Mouse (Mus musculus) adrenal gland, adult 8-10 months (tissue): ENCODE results near the gene Prpf4b. TPM values are rescaled to one million over a fixed set of nuclear protein-coding genes. Genes with fewer than 3 reads are reported as not detected.
"Not testable (repeated sequence)": the region's sequence is repeated elsewhere in the genome, so short reads cannot be mapped to it uniquely, and the experiment has no call there.

Experiments used
- DNase-seq: peaks from one replicate; pipeline ENCODE4 v3.0.0; 2022
- total RNA-seq, 4 experiments: library from RNA; stranded (reverse); gene quantifications; 2 replicates each; pipeline ENCODE4 v1.2.4; 2022

The Prpf4b gene
- 100 to 1,000 TPM in 1 of 4 experiments, 10 to 100 TPM in 3; 76.6 to 118 (median 85.6) TPM for total RNA-seq

DNA sequence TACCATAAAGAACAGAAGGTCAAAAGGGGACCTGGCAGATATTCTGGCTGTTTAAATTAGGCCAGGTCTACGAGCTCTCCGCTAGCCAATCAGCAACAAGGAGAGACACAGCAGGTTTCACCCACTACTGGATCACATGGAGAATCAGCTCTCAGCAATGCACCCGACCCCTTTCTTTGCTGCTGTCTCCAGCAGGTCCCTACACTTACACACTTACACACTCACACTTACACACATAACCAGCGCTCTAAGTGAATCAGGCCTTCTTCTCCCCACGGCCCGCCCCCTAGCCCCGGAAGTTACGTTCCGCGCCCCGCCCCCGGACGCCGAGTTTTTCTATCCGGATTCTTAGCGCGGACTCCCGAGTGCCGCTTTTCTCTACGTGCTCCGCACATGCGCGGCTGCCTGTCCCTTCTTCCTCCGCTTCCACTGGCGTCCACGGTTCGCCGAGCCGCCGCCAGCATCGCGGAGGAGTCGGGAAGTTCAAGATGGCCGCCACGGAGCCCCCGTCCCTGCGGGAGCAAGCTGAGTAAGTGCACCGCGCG lies at the start of gene Prpf4b:
TSS of gene Prpf4b (plus strand) at position 137 of the 545 bp plus-strand sequence.
- DNase-seq, result peak; percentile 89

DNA sequence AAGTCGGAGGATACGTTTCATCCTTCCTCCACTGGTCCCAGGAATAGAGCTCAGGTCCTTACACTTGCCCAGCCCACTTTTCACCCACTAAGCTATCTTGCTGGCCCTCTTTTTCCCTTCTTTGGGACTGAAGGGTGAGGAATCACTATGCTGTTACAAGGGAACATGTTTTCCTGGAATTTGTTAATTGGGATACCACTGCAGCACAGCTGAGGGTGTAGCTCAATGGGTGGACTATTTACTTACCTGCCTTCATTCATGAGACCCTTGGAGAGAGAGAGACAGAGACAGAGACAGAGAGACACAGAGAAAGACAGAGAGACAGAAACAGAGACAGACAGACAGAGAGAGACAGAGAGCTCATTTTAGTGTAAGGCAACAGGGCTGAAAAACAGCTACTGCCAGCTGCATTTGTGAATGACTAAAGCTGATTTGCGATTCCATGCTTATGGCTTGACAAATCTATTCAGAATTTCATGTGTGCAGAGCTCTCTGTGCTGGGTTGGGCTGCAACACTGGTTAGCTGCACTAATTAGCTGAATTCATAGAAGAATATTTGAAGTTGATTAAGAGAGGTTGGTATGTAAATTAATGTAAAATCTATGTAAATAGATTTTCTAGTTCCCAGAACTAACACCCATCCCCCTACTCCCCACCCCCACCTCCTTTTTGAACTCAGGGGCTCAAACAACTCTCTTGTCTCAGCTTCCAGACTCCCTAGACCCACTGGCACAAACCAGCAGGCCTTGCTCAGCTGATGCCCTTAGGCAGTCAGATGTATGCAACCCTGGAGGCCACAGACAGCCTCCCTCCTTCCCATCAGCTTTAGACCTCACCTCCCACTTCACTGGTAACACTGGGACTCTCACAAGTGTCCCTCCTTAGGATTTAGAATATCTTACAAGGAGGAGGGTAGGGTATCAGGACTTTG lies 48.1 kb upstream of the Prpf4b start:
- no peak for DNase-seq

DNA sequence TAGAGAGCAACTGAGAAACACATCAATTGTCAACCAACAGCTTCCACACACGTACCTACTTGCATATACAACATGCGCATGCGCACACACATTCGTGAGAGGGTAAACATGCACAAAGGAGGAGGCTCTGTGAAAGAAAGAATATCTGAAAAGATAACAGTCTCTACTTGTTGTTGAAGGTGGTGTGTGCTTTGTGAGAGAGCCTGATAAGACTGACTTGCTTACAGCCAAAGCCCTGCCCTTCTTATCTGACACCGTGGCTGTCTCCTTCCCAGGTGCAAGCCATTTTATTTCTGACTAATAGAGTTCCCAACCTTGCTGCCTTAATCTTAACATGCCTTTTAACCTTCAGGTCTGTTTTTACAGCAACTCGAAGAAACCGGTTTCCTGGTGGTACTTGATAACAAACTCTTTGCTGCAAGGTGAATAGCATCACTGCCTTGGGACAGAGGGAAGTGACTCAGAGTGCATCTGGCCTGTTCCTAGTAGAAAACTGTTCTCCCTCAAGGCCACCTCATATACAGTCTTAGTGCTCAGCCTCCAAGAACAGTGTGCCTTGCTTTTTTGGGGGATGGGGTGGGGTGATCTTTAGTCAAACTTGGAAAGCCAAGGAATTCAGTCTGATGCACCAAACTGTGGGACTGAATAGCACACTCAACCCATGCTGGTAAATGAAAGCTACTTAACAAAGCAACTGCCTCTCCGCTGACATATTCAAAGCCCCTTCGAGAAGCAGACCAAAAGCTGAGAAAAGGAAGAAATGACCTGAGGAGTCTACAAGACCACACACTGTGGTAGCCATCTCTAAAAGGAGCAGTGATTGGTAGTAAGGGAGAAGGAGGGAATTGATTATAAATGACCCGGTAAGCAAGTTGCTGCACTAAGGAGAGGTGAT lies 46.9 kb upstream of the Prpf4b start:
- DNase-seq, result no peak

- no peak for DNase-seq
These were observed 32.3 kb upstream of the Prpf4b start for GRCm38 (mm10) chr13:34842851-34843250.

DNA sequence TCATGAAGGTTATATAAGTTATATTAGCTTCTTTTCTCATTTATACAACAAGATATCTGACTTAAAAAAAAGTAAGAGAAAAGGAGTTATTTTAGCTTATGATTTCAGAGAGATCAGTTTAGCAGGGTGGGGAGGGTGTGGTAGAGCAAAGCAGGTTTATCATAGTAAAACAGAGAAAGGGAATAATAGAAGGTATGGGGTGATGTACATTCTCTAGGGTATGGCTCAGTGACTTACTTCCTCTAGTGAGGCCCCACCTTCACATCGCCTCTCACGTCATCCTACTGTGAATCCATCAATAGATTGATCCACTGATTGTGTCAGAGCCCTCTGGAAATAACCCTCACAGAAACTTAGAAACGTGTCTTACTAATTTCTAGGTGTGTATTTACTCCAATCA lies 24.3 kb upstream of the Prpf4b start:
- no peak for DNase-seq

DNA sequence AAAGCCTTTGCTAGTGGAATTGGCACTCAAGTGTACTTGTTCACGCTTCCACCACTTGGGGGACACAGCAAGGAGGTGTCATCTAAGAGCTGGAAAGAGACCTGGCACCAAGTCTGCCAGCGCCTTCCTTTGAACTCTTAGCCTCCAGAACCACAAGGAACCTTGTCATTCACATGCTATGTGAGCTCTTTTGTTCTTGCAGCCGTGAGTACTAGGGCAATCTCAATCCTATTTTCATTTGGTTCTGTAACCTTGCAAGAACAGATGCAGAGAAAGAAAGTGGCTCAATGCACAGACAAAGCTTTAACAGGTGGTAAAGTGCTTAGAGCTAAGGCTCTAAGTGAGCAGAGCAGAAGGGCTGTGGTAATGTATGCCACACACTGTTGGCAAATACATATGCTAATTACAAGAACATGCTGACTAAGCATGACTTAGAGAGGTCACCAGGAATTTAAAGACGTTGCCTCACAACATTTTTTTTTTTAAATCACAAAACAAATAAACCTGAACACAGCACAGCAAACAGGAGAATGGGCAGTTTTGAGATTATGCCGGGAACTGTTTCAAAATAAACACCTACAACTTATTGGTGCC lies 23.8 kb upstream of the Prpf4b start:
- no peak for DNase-seq

DNA sequence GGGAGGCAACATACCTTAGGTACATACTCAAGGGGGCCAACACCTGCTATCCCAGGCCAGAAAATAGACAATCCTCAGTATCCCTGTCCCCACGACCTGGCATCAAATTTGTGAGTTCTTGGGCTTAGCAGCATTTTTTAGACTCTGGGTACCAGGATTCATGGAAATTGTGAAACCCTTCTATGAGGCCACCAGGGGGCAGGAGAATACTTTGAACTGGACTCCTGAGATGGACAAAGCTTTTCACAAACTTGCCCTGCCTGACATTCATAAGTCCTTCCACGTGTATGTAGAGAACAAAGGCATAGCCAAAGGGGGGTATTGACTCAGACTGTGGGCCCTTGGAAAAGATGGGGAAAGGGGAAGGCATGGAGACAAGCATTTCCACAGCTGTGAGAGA lies 17.6 kb upstream of the Prpf4b start:
- DNase-seq, result no peak

GRCm38 (mm10) chr13:34859406-34859805 lies 15.7 kb upstream of the Prpf4b start:
- DNase-seq, result no peak

- not testable (repeated sequence) for DNase-seq
These were observed 13.9 kb upstream of the Prpf4b start for GRCm38 (mm10) chr13:34861166-34861565.

DNA sequence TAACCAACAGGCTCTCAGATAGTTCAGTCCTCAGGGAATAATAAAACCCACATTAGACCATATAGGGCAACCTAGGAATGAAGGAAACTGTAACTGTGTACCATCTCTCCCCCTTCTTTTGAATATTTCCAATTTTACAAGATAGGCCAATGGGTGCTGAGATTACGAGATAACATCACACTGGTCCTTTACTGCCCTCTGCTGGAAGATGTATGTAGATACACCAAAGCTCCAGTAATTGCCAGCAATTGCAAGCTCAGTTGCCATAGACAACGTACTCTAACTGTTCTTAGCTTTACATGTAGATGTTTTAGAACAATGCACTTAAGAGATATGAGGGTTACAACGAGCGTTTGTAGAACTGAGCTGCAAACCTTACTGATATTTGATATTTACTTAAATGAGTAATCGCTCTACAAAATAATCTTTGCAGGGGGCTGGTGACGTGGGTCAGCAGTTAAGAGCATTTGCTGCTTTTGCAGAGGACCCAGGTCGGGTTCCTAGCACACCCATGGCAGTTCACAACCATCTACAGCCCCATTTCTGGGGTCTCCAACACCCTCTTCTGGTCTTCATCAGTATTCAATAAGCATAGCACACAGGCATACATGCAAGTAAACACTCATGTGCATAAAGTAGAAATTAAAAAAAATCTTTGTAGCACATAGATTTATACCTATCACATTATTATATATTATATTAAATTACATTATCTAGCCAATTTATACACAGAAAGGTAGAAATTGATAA lies 10.5 kb upstream of the Prpf4b start:
- no peak for DNase-seq

DNA sequence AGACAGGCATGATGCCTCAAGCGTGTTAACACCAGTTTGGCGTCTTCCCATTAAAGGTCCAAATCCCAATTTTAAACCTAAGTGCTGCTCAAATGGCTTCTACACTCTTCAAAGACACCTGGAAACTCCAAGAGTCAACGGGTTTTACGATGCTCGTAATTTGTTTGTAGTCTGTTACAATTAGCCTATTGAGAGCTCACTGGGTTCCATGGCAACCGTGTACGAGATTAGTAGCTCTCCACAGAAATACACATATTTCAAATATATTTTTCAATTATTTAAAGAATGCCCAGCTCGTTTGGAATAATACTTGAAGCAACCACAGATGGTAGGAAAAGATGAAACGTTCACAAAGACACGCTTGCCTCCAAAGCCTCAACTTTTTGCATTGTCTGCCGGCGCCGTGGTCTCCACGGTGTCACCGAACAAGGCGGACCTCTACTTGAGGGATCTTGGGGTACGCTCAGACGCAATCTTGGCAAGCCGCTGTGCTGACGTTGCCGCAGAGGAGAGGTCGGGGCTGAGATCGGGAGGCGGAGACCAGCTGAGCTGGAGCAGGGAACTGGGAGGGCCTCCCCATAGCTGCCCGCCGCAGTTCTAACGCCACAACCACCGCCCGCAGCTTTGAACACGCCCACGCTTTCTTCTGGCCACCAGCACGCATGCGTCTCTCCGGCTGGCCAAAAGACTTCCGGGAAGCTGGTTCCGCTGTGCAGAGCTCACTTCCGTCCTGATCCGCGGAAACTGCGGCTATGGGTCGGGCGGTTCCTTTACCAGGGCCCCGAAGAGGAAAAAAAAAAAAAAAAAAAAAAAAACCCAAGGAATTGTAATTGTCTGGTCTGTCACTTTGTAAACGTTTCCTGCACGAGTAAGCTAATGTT lies 1.1 kb upstream of the Prpf4b start:
- DNase-seq, result peak; percentile 95

- DNase-seq, result not testable (repeated sequence)
These were observed 366 bp upstream of the Prpf4b start for GRCm38 (mm10) chr13:34874736-34875135.

GRCm38 (mm10) chr13:34875741-34876445 lies 791 bp downstream of the Prpf4b start:
- peak; percentile 53 for DNase-seq

GRCm38 (mm10) chr13:34876481-34876880 lies 1.4 kb downstream of the Prpf4b start:
- DNase-seq, result no peak

DNA sequence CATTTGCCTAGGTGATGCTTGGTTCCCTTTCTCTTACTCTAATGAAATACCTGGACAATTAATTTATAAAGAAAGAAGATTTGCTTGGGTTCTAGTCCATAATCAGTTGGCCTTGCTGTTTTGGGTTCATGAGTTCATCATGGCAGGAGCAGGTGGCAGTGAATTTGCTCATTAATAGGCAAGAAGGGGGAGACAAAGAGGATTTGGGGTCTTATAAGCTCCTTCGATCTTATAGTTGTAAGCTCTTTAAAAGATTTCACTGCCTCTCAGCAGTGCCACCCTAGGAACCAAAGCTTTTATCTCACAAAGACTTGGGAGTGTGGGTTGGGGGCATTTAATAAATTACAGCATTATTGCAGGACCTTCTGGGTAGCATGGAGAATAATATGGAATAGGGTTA lies 17.8 kb downstream of the Prpf4b start:
- no peak for DNase-seq

DNA sequence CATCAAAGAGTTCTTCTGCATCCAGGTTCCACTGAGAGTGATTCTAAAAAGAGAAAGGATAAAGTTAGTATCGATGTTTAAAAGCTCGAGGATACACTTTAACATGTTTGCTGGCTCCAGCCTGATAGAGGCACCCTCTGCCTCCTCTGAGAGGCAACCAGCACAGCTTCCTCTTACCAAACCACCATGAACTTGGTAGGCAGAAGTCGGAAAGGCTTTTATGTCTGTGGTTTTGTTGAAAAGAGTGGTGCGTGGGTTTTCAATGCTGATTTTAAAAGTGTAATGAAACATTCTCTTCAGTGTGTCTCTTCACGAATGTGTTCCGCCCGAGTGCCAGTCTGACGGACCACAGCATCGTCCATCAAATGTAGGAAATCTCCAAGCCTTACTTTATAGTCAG lies 39.5 kb downstream of the Prpf4b start:
- no peak for DNase-seq

GRCm38 (mm10) chr13:34916520-34917167 lies 41.5 kb downstream of the Prpf4b start:
- DNase-seq, result no peak

GRCm38 (mm10) chr13:34924210-34924609 lies 49.1 kb downstream of the Prpf4b start, which contains the start of the genes Fam217a and 4933417A18Rik:
TSS of gene Fam217a (minus strand) at chr13:34924310.
TSS of gene 4933417A18Rik (plus strand) at chr13:34924409.
- no peak for DNase-seq

DNA sequence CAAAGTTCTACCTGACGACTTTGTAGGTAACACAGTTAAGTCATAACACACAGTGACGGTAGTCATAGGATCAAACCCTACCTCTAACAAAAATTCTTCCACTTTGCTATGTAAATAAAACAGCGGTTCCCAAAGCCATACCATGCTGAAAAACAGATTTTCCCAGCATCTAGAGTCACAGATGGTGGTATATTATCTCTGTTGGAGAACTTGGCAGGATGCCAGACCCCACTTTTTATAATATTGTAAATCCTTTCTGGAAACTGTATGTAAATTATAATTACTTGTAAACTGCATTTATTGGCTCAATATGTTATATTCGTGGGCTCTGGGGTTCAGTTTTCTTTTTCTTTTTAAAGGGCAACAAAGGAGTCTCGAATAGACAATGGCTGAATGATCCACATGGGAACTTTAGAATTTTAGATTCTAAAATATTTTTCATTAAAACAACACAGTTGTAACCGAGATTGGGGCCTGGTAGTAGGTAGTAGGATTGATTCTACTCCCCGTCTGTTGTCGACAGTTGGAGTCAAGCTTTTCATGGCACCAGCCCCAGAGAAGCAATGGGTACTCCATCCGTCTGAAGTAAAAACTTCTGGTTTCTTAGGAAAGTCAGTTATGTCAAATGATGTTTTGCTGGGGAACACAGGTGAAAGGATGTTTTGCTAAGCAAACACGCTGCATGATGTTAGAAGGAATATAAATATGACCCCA lies 60.0 kb downstream of the Prpf4b start:
- no peak for DNase-seq
